Mouse (Mus musculus): Measurements from ENCODE around the gene Cmklr1.

Gene Cmklr1

GRCm38 (mm10) chr5:113654206-113654605, 4.0 kb upstream of the Cmklr1 start:
- DNase-seq (ENCODE audit: extremely low read depth, insufficient read length, low spot score) = no peak

GRCm38 (mm10) chr5:113652215-113652614, 2.0 kb upstream of the Cmklr1 start:
- no peak for DNase-seq (ENCODE audit: extremely low read depth, insufficient read length, low spot score)

GRCm38 (mm10) chr5:113648647-113649211, 1.5 kb downstream of the Cmklr1 start:
- no peak for DNase-seq (ENCODE audit: extremely low read depth, insufficient read length, low spot score)

GRCm38 (mm10) chr5:113647141-113647540, 3.1 kb downstream of the Cmklr1 start:
- DNase-seq (ENCODE audit: extremely low read depth, insufficient read length, low spot score) = no peak

GRCm38 (mm10) chr5:113644520-113644919, 5.7 kb downstream of the Cmklr1 start:
- DNase-seq (ENCODE audit: extremely low read depth, insufficient read length, low spot score) = no peak

GRCm38 (mm10) chr5:113643107-113643848, 6.9 kb downstream of the Cmklr1 start:
- DNase-seq (ENCODE audit: extremely low read depth, insufficient read length, low spot score) = no peak

- DNase-seq (ENCODE audit: extremely low read depth, insufficient read length, low spot score) = no peak
Observed at GRCm38 (mm10) chr5:113641066-113641465, 9.2 kb downstream of the Cmklr1 start.

- no peak for DNase-seq (ENCODE audit: extremely low read depth, insufficient read length, low spot score)
Observed at GRCm38 (mm10) chr5:113639126-113639525, 11.1 kb downstream of the Cmklr1 start.

- no peak for DNase-seq (ENCODE audit: extremely low read depth, insufficient read length, low spot score)
Observed at GRCm38 (mm10) chr5:113638055-113638454, 12.2 kb downstream of the Cmklr1 start.

GRCm38 (mm10) chr5:113637631-113638030, 12.6 kb downstream of the Cmklr1 start:
- no peak for DNase-seq (ENCODE audit: extremely low read depth, insufficient read length, low spot score)

- DNase-seq (ENCODE audit: extremely low read depth, insufficient read length, low spot score) = no peak
Observed at GRCm38 (mm10) chr5:113635861-113636565, 14.2 kb downstream of the Cmklr1 start.

GRCm38 (mm10) chr5:113634887-113635610, 15.2 kb downstream of the Cmklr1 start:
- no peak for DNase-seq (ENCODE audit: extremely low read depth, insufficient read length, low spot score)

- DNase-seq (ENCODE audit: extremely low read depth, insufficient read length, low spot score) = peak; percentile 90
Observed at GRCm38 (mm10) chr5:113634024-113634651, 16.1 kb downstream of the Cmklr1 start.

- peak; percentile 39 for DNase-seq (ENCODE audit: extremely low read depth, insufficient read length, low spot score)
Observed at GRCm38 (mm10) chr5:113633037-113633714, 17.1 kb downstream of the Cmklr1 start.

- no peak for DNase-seq (ENCODE audit: extremely low read depth, insufficient read length, low spot score)
Observed at GRCm38 (mm10) chr5:113630116-113630515, 20.1 kb downstream of the Cmklr1 start.

GRCm38 (mm10) chr5:113629248-113629647, 21.0 kb downstream of the Cmklr1 start:
- DNase-seq (ENCODE audit: extremely low read depth, insufficient read length, low spot score) = no peak

GRCm38 (mm10) chr5:113627820-113628437, 22.3 kb downstream of the Cmklr1 start:
- DNase-seq (ENCODE audit: extremely low read depth, insufficient read length, low spot score) = peak; percentile 65

- DNase-seq (ENCODE audit: extremely low read depth, insufficient read length, low spot score) = no peak
Observed at GRCm38 (mm10) chr5:113626991-113627390, 23.2 kb downstream of the Cmklr1 start.

GRCm38 (mm10) chr5:113626352-113626751, 23.9 kb downstream of the Cmklr1 start:
- DNase-seq (ENCODE audit: extremely low read depth, insufficient read length, low spot score) = no peak

GRCm38 (mm10) chr5:113625068-113625467, 25.2 kb downstream of the Cmklr1 start:
- DNase-seq (ENCODE audit: extremely low read depth, insufficient read length, low spot score) = peak; percentile 59

Data from 3134 (cell line).